Mouse (Mus musculus) right cerebral cortex, postnatal 4 days (tissue): Measurements from ENCODE around the gene Agxt2.

ENCODE experiments used
- DNase-seq: peaks from one replicate; pipeline ENCODE4 v3.0.0-alpha.2; 2022

The Agxt2 gene

DNA sequence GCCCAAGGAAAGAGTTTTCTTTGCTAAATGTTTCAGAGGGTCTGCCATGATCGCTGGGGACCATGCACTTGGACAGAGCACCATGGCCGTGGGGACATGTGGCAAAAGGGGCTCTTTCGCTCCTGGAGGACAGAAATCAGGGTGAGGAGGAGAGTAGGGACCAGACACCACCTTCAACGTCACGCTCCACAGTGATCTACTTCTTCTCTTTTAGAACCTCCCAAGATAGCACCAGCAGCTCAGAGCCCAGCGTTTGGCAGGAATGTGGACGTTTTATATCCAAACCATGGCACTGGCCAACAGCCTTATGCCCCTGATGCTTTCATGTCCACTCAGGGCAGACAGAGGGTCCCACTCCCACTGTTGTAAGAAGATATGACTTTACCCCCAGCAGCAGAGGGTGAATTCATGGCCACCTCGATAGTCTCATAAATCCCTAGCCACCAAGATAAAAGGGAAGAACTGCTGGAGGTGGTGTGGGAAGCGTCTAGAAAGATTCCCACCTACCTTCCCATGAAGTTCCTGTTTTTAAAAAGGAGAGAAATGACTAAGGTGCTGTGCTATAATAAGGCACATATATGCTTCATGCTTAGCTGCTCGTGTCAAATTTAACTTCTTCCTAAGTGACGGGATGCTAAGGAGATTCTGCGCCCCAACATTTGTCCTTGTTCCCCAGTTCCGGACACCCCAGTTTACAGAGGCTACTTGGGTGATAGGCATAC, 68.4 kb downstream of the Agxt2 start:
- DNase-seq = no peak

DNA sequence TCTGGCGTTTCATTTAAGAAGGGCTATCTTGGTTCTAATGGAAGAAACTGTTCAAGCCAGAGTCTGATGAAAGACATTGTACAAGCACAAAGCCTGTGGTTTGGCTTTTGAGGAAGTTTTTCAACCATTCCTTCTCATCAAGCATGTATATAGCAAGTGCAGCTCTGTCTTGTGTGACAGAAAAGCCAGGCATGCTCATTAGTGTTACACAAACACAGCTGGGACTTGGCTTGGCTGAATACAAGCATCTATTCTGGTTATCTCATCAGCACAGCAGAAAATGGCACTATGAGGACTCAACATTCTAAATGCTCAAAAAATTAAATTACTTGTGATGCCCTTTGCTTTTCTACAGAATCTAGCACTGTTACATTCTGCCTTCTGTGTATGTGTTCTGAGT, 78.6 kb downstream of the Agxt2 start:
- DNase-seq = no peak

DNA sequence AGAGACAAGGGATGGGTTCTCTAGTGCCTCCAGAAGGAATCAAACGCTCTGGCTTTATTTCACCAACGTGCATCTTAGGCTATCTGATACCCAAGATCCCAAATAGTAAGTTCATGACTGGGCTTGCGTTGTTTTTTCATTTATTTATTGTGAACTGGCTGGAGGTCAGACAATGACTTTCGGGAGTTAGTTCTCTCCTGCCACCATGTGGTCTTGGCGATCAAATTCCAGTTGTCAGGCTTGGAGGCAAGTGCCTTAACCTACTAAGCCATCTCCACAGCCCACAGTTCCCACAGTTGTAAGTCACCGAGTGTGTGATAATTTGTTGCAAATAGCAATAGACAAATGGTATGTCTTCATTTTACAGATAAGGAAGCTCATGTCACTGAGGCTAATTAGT, 81.6 kb downstream of the Agxt2 start:
- DNase-seq = no peak

DNA sequence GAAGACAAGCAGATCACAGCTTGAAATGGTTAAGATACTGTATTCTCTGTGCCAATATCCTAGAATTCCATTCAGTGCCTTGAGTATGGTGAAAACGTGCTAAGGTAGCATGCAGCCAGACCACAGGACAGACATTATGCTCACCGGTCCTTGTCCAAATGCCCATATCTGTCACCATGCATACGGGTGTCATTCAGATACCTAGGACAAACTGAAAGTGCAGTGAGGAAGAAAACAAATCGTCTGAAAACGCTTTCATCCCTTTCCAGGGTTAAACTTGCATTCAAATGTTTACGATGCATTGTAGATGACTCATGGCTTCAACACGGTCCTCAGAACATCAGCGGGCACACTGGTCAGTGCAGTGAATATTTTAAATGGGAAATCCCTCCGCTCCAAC, 83.2 kb downstream of the Agxt2 start:
- DNase-seq = no peak

DNA sequence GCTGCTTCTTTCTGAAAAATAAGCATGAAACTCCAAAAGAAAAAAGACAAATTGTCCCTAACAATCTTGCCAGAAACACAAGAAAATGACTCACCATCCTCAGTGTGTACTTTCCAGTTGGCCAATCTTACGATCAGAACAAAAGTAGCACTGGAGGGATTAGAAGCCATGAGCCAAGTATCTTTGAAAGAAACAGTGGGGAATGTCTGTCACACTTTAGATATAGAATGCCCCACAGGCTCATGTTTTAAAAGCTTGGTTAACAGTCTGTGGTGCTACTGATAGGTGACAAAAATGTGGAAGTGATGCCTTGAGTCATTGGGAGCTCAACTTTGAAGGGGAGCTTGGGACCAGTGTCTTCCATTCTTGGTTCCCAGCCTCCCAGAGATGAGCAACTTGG, 83.9 kb downstream of the Agxt2 start:
- no peak for DNase-seq

DNA sequence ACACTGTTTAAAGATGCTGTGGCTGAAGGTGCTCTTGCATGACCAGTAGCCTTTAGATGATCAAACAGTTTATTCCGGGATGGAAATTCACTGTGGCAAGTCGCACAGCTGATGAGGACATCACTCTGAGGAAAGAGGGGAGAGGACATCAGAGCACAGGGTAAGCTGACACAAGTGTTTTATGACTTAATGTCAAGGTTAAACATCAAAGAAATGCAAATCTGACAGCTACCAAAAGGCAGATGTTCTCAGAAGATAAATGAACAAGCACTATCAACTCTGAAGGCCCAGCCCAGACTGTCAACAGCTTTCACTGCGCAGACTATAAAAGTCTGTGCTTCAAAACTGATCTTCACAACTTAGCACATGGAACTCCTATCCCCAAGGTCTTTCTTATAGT, 88.8 kb downstream of the Agxt2 start:
- DNase-seq = no peak
